Mouse (Mus musculus) cerebellum, adult 11-12 months (tissue): Measurements from ENCODE around the gene Mpzl1.
A peak's percentile ranks its signal among the peaks of the same experiment; 100 is the strongest.

Experiments used
- DNase-seq: peaks from one replicate; pipeline ENCODE4 v3.0.0; 2022

The Mpzl1 gene

DNA sequence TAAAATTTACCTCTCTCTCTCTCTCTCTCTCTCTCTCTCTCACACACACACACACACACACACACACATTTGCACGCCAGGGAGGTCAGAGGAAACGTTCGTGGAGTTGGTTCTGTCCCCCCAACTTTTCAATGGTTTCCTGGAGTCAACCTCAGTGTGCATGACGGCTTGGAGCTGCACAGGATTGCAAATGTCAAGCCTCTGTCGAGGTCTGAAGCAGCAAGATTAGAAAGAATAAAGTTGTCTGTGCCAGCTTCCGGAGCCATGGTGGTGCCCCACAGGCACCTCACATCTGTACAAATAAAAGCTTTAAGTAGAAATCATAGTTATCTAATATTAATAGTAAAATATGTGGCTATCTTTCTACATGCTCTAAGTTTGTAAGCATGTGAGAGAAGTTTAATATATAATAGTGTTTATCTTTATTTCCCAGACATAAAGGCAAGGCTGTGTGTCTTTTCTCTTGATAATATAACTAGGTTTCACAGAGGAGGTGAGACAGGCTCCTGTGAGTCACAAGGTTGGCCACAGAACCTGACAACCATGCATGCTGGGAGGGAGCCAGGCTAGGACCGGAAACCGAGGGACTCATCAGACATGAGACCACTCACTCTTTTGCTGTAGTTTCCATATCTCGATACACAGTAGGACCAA is 57.8 kb downstream of the Mpzl1 start:
- no peak for DNase-seq

DNA sequence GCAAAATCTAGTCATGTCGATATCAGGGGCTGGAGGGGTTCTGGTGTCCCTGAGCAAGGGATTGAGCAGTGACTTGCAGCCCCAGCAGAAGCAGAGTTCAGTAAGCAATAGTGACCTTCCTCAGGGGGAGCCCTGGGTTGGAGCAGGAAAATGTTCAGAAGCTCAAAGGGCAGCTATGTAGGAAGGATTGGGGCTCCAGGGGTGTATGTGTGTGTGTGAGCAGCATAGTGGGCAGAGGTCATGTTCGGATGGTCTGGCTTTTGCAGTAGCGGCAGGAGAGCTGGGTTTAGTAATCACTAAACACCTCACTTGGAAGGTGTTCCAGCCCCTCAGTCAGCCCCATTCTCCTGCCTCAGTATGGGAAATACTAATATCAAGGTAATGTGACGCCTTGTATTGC is 58.3 kb downstream of the Mpzl1 start:
- DNase-seq, result no peak

DNA sequence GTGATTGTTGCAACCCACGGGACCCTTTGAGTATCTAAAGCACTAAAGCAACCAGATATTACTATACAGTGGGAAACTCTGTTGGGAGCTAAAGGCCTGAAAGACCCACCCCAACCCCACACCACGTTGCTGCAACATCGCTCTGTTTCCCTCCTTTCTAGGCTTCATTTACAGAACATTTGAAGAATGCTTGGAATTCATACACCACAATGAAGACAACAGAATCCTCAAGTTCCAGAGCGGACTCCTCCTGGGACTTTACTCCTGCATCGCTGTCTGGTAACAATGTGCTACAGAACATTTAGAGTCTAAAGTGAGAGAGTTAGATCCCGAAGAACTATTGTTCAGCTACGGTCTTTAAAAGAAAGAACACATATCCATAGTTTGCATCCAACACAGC is 66.9 kb downstream of the Mpzl1 start:
- no peak for DNase-seq

GRCm38 (mm10) chr1:165565283-165565682 is 69.1 kb downstream of the Mpzl1 start:
- no peak for DNase-seq

DNA sequence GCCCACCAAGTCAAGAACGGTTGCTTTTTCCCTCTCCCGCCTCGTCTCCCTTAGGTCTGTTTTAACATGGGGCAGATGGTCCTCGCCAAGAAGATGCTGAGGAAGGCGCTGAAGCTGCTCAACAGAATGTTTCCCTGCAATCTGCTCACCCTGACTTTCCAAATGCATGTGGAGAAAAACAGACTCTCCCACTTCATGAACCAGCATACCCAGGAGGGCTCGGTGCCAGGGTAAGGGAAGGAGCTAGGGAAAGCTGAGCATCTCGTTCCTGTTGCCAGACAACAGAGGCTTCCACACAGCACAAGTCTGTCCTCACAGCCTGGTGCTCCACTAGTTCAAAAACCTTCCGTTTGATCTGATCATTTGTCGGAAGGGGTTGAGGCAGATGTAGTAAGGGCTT is 75.3 kb downstream of the Mpzl1 start:
- peak; percentile 73 for DNase-seq

DNA sequence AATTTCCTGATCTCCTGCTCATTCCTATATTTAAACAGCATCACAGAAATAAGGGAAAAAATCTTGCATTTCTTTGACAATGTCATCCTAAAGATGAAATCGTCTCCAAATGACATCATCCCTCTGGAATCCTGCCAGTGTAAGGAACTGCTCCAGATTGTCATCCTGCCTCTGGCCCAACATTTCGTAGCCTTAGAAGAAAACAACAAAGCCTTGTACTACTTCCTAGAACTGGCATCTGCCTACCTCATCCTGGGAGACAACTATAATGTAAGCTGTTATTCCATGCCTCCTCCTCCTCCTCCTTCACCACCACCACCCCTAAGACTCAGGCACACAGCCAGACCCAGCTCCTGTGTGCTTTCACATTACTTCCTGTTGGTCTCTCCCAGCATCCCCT is 77.6 kb downstream of the Mpzl1 start:
- DNase-seq, result no peak
